Mouse (Mus musculus): ENCODE measurements around the gene Fndc5. TPM values are rescaled to one million over a fixed set of nuclear protein-coding genes. Genes with fewer than 3 reads are reported as not detected.
A peak's percentile ranks its signal among the peaks of the same experiment; 100 is the strongest.

Gene Fndc5
- 4.4 and 7.4 TPM in 2 replicates for polyA plus RNA-seq (2012; rRNA removed)

- DNase-seq (ENCODE audit: low read depth): no peak
Observed at GRCm38 (mm10) chr4:129136579-129137391, at the start of gene Fndc5. TSS of gene Fndc5 (plus strand) at chr4:129136999.

GRCm38 (mm10) chr4:129087850-129088249 lies 48.9 kb upstream of the Fndc5 start:
- DNase-seq (ENCODE audit: low read depth): no peak
- TF ChIP-seq CTCF (IDR thresholded peaks at IDR 0.05; ENCODE audit: borderline replicate concordance, extremely low read depth, insufficient read depth, insufficient read length) (no peak), POLR2A (IDR thresholded peaks at IDR 0.05; ENCODE audit: borderline replicate concordance, extremely low read depth, insufficient read depth, insufficient read length, poor library complexity, severe bottlenecking) (no peak)

More at GRCm38 (mm10) chr4:129136579-129137391, at the start of gene Fndc5:
- TF ChIP-seq POLR2A (IDR thresholded peaks at IDR 0.05; ENCODE audit: borderline replicate concordance, extremely low read depth, insufficient read depth, insufficient read length, poor library complexity, severe bottlenecking): no peak
- TF ChIP-seq CTCF (IDR thresholded peaks at IDR 0.05; ENCODE audit: borderline replicate concordance, extremely low read depth, insufficient read depth, insufficient read length): no peak

GRCm38 (mm10) chr4:129095276-129095675 lies 41.5 kb upstream of the Fndc5 start:
- no peak for DNase-seq (ENCODE audit: low read depth)
- TF ChIP-seq CTCF (IDR thresholded peaks at IDR 0.05; ENCODE audit: borderline replicate concordance, extremely low read depth, insufficient read depth, insufficient read length): no peak
- no peak for TF ChIP-seq POLR2A (IDR thresholded peaks at IDR 0.05; ENCODE audit: borderline replicate concordance, extremely low read depth, insufficient read depth, insufficient read length, poor library complexity, severe bottlenecking)

- no peak for DNase-seq (ENCODE audit: low read depth)
- TF ChIP-seq POLR2A (IDR thresholded peaks at IDR 0.05; ENCODE audit: borderline replicate concordance, extremely low read depth, insufficient read depth, insufficient read length, poor library complexity, severe bottlenecking): no peak
- TF ChIP-seq CTCF (IDR thresholded peaks at IDR 0.05; ENCODE audit: borderline replicate concordance, extremely low read depth, insufficient read depth, insufficient read length): no peak
Observed at GRCm38 (mm10) chr4:129097006-129097405, 39.8 kb upstream of the Fndc5 start.

GRCm38 (mm10) chr4:129102133-129102829 lies 34.5 kb upstream of the Fndc5 start:
- DNase-seq (ENCODE audit: low read depth): no peak
- TF ChIP-seq CTCF (IDR thresholded peaks at IDR 0.05; ENCODE audit: borderline replicate concordance, extremely low read depth, insufficient read depth, insufficient read length): no peak
- no peak for TF ChIP-seq POLR2A (IDR thresholded peaks at IDR 0.05; ENCODE audit: borderline replicate concordance, extremely low read depth, insufficient read depth, insufficient read length, poor library complexity, severe bottlenecking)

- DNase-seq (ENCODE audit: low read depth): no peak
- no peak for TF ChIP-seq CTCF (IDR thresholded peaks at IDR 0.05; ENCODE audit: borderline replicate concordance, extremely low read depth, insufficient read depth, insufficient read length)
- TF ChIP-seq POLR2A (IDR thresholded peaks at IDR 0.05; ENCODE audit: borderline replicate concordance, extremely low read depth, insufficient read depth, insufficient read length, poor library complexity, severe bottlenecking): no peak
Observed at GRCm38 (mm10) chr4:129105356-129105755, 31.4 kb upstream of the Fndc5 start, which contains the start of gene Tmem54. TSS of gene Tmem54 (plus strand) at chr4:129105548.

- no peak for DNase-seq (ENCODE audit: low read depth)
- TF ChIP-seq CTCF (IDR thresholded peaks at IDR 0.05; ENCODE audit: borderline replicate concordance, extremely low read depth, insufficient read depth, insufficient read length): no peak
Observed at GRCm38 (mm10) chr4:129106073-129106472, 30.7 kb upstream of the Fndc5 start.

- TF ChIP-seq POLR2A (IDR thresholded peaks at IDR 0.05; ENCODE audit: borderline replicate concordance, extremely low read depth, insufficient read depth, insufficient read length, poor library complexity, severe bottlenecking) (no peak), CTCF (IDR thresholded peaks at IDR 0.05; ENCODE audit: borderline replicate concordance, extremely low read depth, insufficient read depth, insufficient read length) (no peak)
- DNase-seq (ENCODE audit: low read depth): no peak
Observed at GRCm38 (mm10) chr4:129107348-129107899, 29.4 kb upstream of the Fndc5 start.

GRCm38 (mm10) chr4:129108624-129109023 lies 28.2 kb upstream of the Fndc5 start:
- TF ChIP-seq CTCF (IDR thresholded peaks at IDR 0.05; ENCODE audit: borderline replicate concordance, extremely low read depth, insufficient read depth, insufficient read length): no peak
- TF ChIP-seq POLR2A (IDR thresholded peaks at IDR 0.05; ENCODE audit: borderline replicate concordance, extremely low read depth, insufficient read depth, insufficient read length, poor library complexity, severe bottlenecking): no peak
- DNase-seq (ENCODE audit: low read depth): no peak

- DNase-seq (ENCODE audit: low read depth): no peak
- TF ChIP-seq POLR2A (IDR thresholded peaks at IDR 0.05; ENCODE audit: borderline replicate concordance, extremely low read depth, insufficient read depth, insufficient read length, poor library complexity, severe bottlenecking) (no peak), CTCF (IDR thresholded peaks at IDR 0.05; ENCODE audit: borderline replicate concordance, extremely low read depth, insufficient read depth, insufficient read length) (no peak)
Observed at GRCm38 (mm10) chr4:129110804-129111203, 26.0 kb upstream of the Fndc5 start.

- DNase-seq (ENCODE audit: low read depth): no peak
- TF ChIP-seq CTCF (IDR thresholded peaks at IDR 0.05; ENCODE audit: borderline replicate concordance, extremely low read depth, insufficient read depth, insufficient read length) (peak; percentile 40; the same call in 1 of the 2 replicates), POLR2A (IDR thresholded peaks at IDR 0.05; ENCODE audit: borderline replicate concordance, extremely low read depth, insufficient read depth, insufficient read length, poor library complexity, severe bottlenecking) (no peak)
Observed at GRCm38 (mm10) chr4:129111350-129111749, 25.4 kb upstream of the Fndc5 start.
